Mouse (Mus musculus) heart, postnatal 0 days (tissue): ENCODE data around the gene Rnf215.

Source experiments
- CTCF ChIP-seq: IDR thresholded peaks from 2 replicates; pipeline ENCODE4 v1.5.1; 2016; ENCODE audit warnings: antibody characterized with exemption, control low read depth, low read depth
- EP300 ChIP-seq: IDR thresholded peaks from 2 replicates; pipeline ENCODE4 v1.6.1; 2016; ENCODE audit warnings: antibody characterized with exemption, low read depth

GRCm38 (mm10) chr11:4099447-4099846, 35.6 kb upstream of the Rnf215 start:
- TF ChIP-seq EP300, result no peak
- no peak for TF ChIP-seq CTCF
